Mouse (Mus musculus): ENCODE measurements around the gene 1700021F07Rik.

The 1700021F07Rik gene

GRCm38 (mm10) chr2:173522376-173522775 is at the start of gene 1700021F07Rik:
TSS of gene 1700021F07Rik (plus strand) at chr2:173522586.
- no peak for DNase-seq

GRCm38 (mm10) chr2:173473233-173473632 is 49.2 kb upstream of the 1700021F07Rik start:
- DNase-seq = no peak

GRCm38 (mm10) chr2:173479050-173479449 is 43.3 kb upstream of the 1700021F07Rik start:
- DNase-seq = no peak

GRCm38 (mm10) chr2:173484486-173484885 is 37.9 kb upstream of the 1700021F07Rik start:
- no peak for DNase-seq

GRCm38 (mm10) chr2:173499612-173500011 is 22.8 kb upstream of the 1700021F07Rik start:
- no peak for DNase-seq

GRCm38 (mm10) chr2:173513977-173514376 is 8.4 kb upstream of the 1700021F07Rik start:
- DNase-seq = no peak

GRCm38 (mm10) chr2:173515186-173515585 is 7.2 kb upstream of the 1700021F07Rik start:
- no peak for DNase-seq

GRCm38 (mm10) chr2:173516150-173516855 is 6.1 kb upstream of the 1700021F07Rik start:
- DNase-seq = no peak

GRCm38 (mm10) chr2:173528493-173528892 is 6.1 kb downstream of the 1700021F07Rik start:
- no peak for DNase-seq

GRCm38 (mm10) chr2:173532711-173533462 is 10.5 kb downstream of the 1700021F07Rik start:
- DNase-seq = no peak

- no peak for DNase-seq
These were observed 12.2 kb downstream of the 1700021F07Rik start for GRCm38 (mm10) chr2:173534581-173534980.

- peak; percentile 91 to 92 for DNase-seq
These were observed 13.0 kb downstream of the 1700021F07Rik start for GRCm38 (mm10) chr2:173535390-173535789.

- DNase-seq = no peak
These were observed 13.5 kb downstream of the 1700021F07Rik start for GRCm38 (mm10) chr2:173535886-173536285.

GRCm38 (mm10) chr2:173539781-173540180 is 17.4 kb downstream of the 1700021F07Rik start:
- DNase-seq = peak in 1 of 2 experiments; percentile 35

GRCm38 (mm10) chr2:173541748-173542147 is 19.4 kb downstream of the 1700021F07Rik start:
- no peak for DNase-seq

- DNase-seq = peak in 1 of 2 experiments; percentile 43
These were observed 20.3 kb downstream of the 1700021F07Rik start for GRCm38 (mm10) chr2:173542716-173543115.

GRCm38 (mm10) chr2:173545992-173546703 is 23.8 kb downstream of the 1700021F07Rik start:
- DNase-seq = peak; percentile 89 to 90

- DNase-seq = no peak
These were observed 26.9 kb downstream of the 1700021F07Rik start for GRCm38 (mm10) chr2:173549236-173549635.

GRCm38 (mm10) chr2:173550681-173551080 is 28.3 kb downstream of the 1700021F07Rik start:
- DNase-seq = no peak

GRCm38 (mm10) chr2:173553863-173554262 is 31.5 kb downstream of the 1700021F07Rik start:
- DNase-seq = no peak

- DNase-seq = no peak
These were observed 36.5 kb downstream of the 1700021F07Rik start for GRCm38 (mm10) chr2:173558754-173559396.

- DNase-seq = peak; percentile 88 to 91
These were observed 39.6 kb downstream of the 1700021F07Rik start for GRCm38 (mm10) chr2:173561851-173562442.
